Mouse (Mus musculus) limb, embryonic 14.5 days (tissue): ENCODE data around the gene Gm44502. TPM values are rescaled to one million over a fixed set of nuclear protein-coding genes. Genes with fewer than 3 reads are reported as not detected.
A peak's percentile ranks its signal among the peaks of the same experiment; 100 is the strongest.

Source experiments
- ATAC-seq: fragments of 200-750 bp; cut with Nextera tagmentation; 2 replicates; pipeline ENCODE4 v1.8.0; 2017; ENCODE audit warnings: low read depth, moderate number of reproducible peaks, moderate TSS enrichment; ENCODE audit not compliant: low FRiP score
- DNase-seq: peaks from one replicate; pipeline ENCODE4 v3.0.0-alpha.2; 2015; ENCODE audit warnings: low spot score
- H3K27ac ChIP-seq: fragments of 300-500 bp; sonication (generic); replicated peaks from 2 replicates; pipeline ENCODE4 v1.5.1; 2014; ENCODE audit warnings: low read depth, mild to moderate bottlenecking, low read length, moderate library complexity, mixed read lengths
- H3K27me3 ChIP-seq: fragments of 300-500 bp; sonication (generic); 2 replicates; pipeline ENCODE4 v1.6.1; 2014; ENCODE audit warnings: low read length, mixed read lengths; ENCODE audit not compliant: control insufficient read depth, insufficient read depth
- H3K36me3 ChIP-seq: fragments of 300-500 bp; sonication (generic); 2 replicates; pipeline ENCODE4 v1.6.1; 2014; ENCODE audit warnings: mild to moderate bottlenecking, low read length, moderate library complexity, mixed read lengths; ENCODE audit not compliant: control insufficient read depth, insufficient read depth
- H3K4me1 ChIP-seq: fragments of 300-500 bp; sonication (generic); 2 replicates; pipeline ENCODE4 v1.6.1; 2014; ENCODE audit warnings: antibody characterized with exemption, low read length, mixed read lengths; ENCODE audit not compliant: control insufficient read depth, insufficient read depth
- H3K4me2 ChIP-seq: fragments of 300-500 bp; sonication (generic); replicated peaks from 2 replicates; pipeline ENCODE4 v1.6.1; 2014; ENCODE audit warnings: low read depth, mild to moderate bottlenecking, low read length, moderate library complexity; ENCODE audit not compliant: severe bottlenecking
- H3K4me3 ChIP-seq: fragments of 300-500 bp; sonication (generic); replicated peaks from 2 replicates; pipeline ENCODE4 v1.5.1; 2014; ENCODE audit warnings: low read length
- H3K9ac ChIP-seq: fragments of 300-500 bp; sonication (generic); 2 replicates; pipeline ENCODE4 v1.6.1; 2014; ENCODE audit warnings: mild to moderate bottlenecking, low read depth, low read length, moderate library complexity; ENCODE audit not compliant: severe bottlenecking
- H3K9me3 ChIP-seq: fragments of 300-500 bp; sonication (generic); 2 replicates; pipeline ENCODE4 v1.6.1; 2016; ENCODE audit warnings: low read length; ENCODE audit not compliant: control insufficient read depth
- POLR2A ChIP-seq: fragments of 200-500 bp; IDR thresholded peaks from 2 replicates; pipeline ENCODE4 v1.8.0; 2012; ENCODE audit warnings: inconsistent platforms, mild to moderate bottlenecking, moderate library complexity, borderline replicate concordance; ENCODE audit not compliant: insufficient read depth, insufficient read length; ENCODE audit errors: extremely low read depth
- WGBS: fragments of 180-500 bp; shearing (Covaris S2); extraction: QIAGEN DNeasy Blood & Tissue Kit; methylation state at CpG from one replicate; pipeline ENCODE4 v1.1.7; 2014; 5-methylcytosine and 5-hydroxymethylcytosine counted together
- polyA plus RNA-seq, 2 experiments: library from polyadenylated mRNA; depleted of rRNA in 1 of 2; stranded (reverse) in 1 of 2; unstranded in 1 of 2; fragments of >200 nt; fragmentation: Nextera tagmentation in 1 of 2; extraction: Ambion mirVana in 1 of 2; gene quantifications; 2 replicates each; pipeline versions ENCODE4 v1.2.1 to v1.2.3; 2012 to 2014

Gene Gm44502
- polyA plus RNA-seq, 2 experiments, result 0.40 TPM; not detected in 1

GRCm38 (mm10) chr15:89376957-89377356 is 52.5 kb downstream of the Gm44502 start, which contains the start of gene Tymp:
Tymp (minus strand) TSS chr15:89377039.
- peaks cover 23% of the 10 kb centered on the region for H3K4me1 ChIP-seq
- H3K9me3 ChIP-seq, result no peaks in the 10 kb centered on the region
- H3K27ac ChIP-seq, result no peak within 1 kb of the TSS
- peaks cover 51% of the 10 kb centered on the region for H3K27me3 ChIP-seq
- H3K9ac ChIP-seq, result no peak within 1 kb of the TSS
- no peak within 1 kb of the TSS; the same call in 1 of the 2 replicates for H3K4me2 ChIP-seq
- no peak for TF ChIP-seq POLR2A
- ATAC-seq (no peak), DNase-seq (no peak)
- peaks cover 8% of the 10 kb centered on the region for H3K36me3 ChIP-seq
- no peak within 1 kb of the TSS for H3K4me3 ChIP-seq
- 15% methylated on average over 16 of the region's 16 CpGs for WGBS

DNA sequence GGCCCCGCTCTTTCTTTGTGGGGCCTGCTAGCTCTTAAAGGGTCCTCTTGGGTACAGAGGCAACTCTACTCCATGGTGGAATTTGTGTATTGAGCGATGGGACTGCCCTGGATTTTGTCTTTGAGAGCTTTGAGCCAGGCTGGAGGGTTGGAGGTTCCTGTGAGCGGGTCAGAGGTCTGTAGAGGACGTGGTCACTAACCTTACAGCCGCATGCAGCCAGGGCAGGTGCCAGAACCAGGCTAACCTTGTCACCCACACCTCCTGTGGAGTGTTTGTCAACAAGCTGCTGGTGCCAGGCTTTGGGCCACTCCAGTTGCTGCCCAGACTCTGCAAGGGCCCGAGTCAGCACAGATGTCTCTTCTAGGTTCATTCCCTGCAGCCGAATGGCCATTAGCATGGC is 53.5 kb downstream of the Gm44502 start:
- Histone ChIP-seq H3K27me3 (peaks cover 51% of the 10 kb centered on the region), H3K4me2 (no peak overlapping the region), H3K4me3 (no peak overlapping the region), H3K9me3 (no peaks in the 10 kb centered on the region), H3K4me1 (peaks cover 23% of the 10 kb centered on the region), H3K36me3 (peaks cover 17% of the 10 kb centered on the region), H3K27ac (no peak overlapping the region), H3K9ac (no peak overlapping the region)
- WGBS, result 86% methylated on average over 7 of the region's 7 CpGs
- DNase-seq, result no peak
- no peak for ATAC-seq
- TF ChIP-seq POLR2A, result no peak

DNA sequence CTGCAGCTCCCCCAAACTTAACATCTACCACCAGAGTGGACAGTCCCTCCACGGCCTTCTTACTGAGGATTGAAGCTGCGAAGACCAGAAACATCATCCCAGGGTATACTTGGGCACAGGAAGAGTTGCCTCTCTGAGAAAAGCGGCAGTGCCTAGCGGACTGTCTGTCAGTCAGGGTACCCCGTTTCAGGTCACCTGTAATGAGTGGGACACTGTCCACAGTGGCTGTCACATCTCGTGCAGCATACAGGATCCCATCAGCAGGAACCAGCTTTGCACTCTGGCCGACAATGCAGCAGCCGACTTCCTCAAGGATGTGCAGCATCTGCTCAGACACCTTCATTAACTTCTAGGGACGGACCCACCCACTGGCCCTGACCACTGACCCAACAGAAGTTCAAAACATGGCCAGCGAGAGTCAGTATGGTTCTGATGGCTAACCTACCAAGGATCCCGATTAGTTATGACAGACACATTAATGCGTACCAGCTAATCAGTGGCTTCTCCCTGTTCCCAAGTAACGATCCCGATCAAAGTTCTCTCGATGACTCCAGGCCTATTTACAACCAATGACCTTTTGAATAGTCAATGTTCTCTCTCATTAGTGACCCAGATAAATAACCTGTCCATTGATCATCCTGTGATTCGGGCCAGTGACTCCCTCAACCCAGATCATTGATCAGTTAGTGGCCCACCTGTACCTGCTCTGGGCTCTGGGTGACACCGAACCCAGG is 54.5 kb downstream of the Gm44502 start:
- DNase-seq (no peak), ATAC-seq (no peak)
- peaks cover 42% of the 10 kb centered on the region for H3K27me3 ChIP-seq
- no peak overlapping the region for H3K9ac ChIP-seq
- no peak overlapping the region for H3K4me3 ChIP-seq
- H3K36me3 ChIP-seq, result peaks cover 28% of the 10 kb centered on the region
- no peak overlapping the region for H3K27ac ChIP-seq
- WGBS, result 92% methylated on average over 17 of the region's 17 CpGs
- no peaks in the 10 kb centered on the region for H3K9me3 ChIP-seq
- H3K4me2 ChIP-seq, result no peak overlapping the region
- TF ChIP-seq POLR2A, result no peak
- H3K4me1 ChIP-seq, result peaks cover 23% of the 10 kb centered on the region

- ATAC-seq (no peak), DNase-seq (no peak)
- peak overlapping the region; percentile 74 for H3K9ac ChIP-seq
- peaks cover 36% of the 10 kb centered on the region for H3K27me3 ChIP-seq
- peak overlapping the region; percentile 91 for H3K4me2 ChIP-seq
- WGBS, result 52% methylated on average over 9 of the region's 9 CpGs
- H3K36me3 ChIP-seq, result peaks cover 34% of the 10 kb centered on the region
- H3K27ac ChIP-seq, result no peak overlapping the region; the same call in 1 of the 2 replicates
- no peaks in the 10 kb centered on the region for H3K9me3 ChIP-seq
- TF ChIP-seq POLR2A, result no peak
- peak overlapping the region; percentile 71 for H3K4me3 ChIP-seq
- peaks cover 22% of the 10 kb centered on the region for H3K4me1 ChIP-seq
These were observed 55.2 kb downstream of the Gm44502 start for GRCm38 (mm10) chr15:89374340-89374739.

DNA sequence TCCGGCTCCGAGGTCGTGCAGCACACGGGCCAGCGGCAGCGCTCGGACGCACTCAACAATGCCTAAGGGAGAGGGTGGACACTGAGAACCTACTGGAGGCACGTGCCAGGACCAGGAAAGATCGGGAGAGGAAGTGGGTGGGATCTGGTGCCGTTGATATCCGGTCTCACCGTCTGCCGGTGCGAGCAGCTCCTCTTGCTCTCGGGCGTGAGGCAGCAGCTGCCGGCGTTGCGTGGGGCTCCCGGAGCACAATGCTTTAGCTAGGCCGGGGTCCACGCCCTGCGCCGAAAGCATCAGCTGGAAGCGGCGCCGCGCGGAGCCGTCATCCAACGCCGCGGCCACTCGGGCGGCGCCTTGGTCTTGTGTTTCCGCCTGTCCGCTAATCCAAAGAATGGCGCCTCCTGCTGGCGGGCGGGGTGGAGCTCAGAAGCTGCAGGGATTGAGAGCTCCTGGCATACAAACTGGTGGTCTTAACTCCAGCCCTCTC is 55.7 kb downstream of the Gm44502 start, which contains the start of gene Sco2:
Gene Sco2, minus strand, starts transcription at position 85 of the 487 bp plus-strand sequence.
- H3K4me3 ChIP-seq, result peak within 1 kb of the TSS; percentile 71
- H3K9me3 ChIP-seq, result no peaks in the 10 kb centered on the region
- H3K4me2 ChIP-seq, result peak within 1 kb of the TSS; percentile 91
- H3K4me1 ChIP-seq, result peaks cover 16% of the 10 kb centered on the region
- H3K36me3 ChIP-seq, result peaks cover 39% of the 10 kb centered on the region
- under 1% methylated on average over 38 of the region's 42 CpGs for WGBS
- peak within 1 kb of the TSS; percentile 86 for H3K27ac ChIP-seq
- DNase-seq, result peak; percentile 79
- peaks cover 31% of the 10 kb centered on the region for H3K27me3 ChIP-seq
- TF ChIP-seq POLR2A, result 0 out of 2 replicates have a peak, but pooled peaks have one; percentile 21
- peak within 1 kb of the TSS; percentile 74 for H3K9ac ChIP-seq
- peak; percentile 82 for ATAC-seq
